Mouse (Mus musculus) kidney, embryonic 16.5 days (tissue): ENCODE measurements around the gene Kat14. TPM values are rescaled to one million over a fixed set of nuclear protein-coding genes. Genes with fewer than 3 reads are reported as not detected.

Experiments used
- ATAC-seq: fragments of 200-750 bp; cut with Nextera tagmentation; 2 replicates; pipeline ENCODE4 v1.8.0; 2017; ENCODE audit warnings: moderate TSS enrichment; ENCODE audit not compliant: low FRiP score, low TSS enrichment
- H3K27ac ChIP-seq: fragments of 300-500 bp; sonication (generic); 2 replicates; pipeline ENCODE4 v1.5.1; 2014; ENCODE audit warnings: low read length
- H3K27me3 ChIP-seq: fragments of 300-500 bp; sonication (generic); 2 replicates; pipeline ENCODE4 v1.6.1; 2014; ENCODE audit warnings: low read length, control low read depth, mixed read lengths; ENCODE audit not compliant: insufficient read depth
- H3K36me3 ChIP-seq: fragments of 300-500 bp; sonication (generic); 2 replicates; pipeline ENCODE4 v1.6.1; 2014; ENCODE audit warnings: low read length, control low read depth, mixed read lengths; ENCODE audit not compliant: insufficient read depth
- H3K4me1 ChIP-seq: fragments of 300-500 bp; sonication (generic); 2 replicates; pipeline ENCODE4 v1.6.1; 2014; ENCODE audit warnings: low read length, control low read depth, mixed read lengths; ENCODE audit not compliant: insufficient read depth
- H3K4me2 ChIP-seq: fragments of 300-500 bp; sonication (generic); replicated peaks from 2 replicates; pipeline ENCODE4 v1.6.1; 2014; ENCODE audit warnings: low read depth, low read length
- H3K4me3 ChIP-seq: fragments of 300-500 bp; sonication (generic); 2 replicates; pipeline ENCODE4 v1.5.1; 2014; ENCODE audit warnings: mild to moderate bottlenecking, low read length
- H3K9ac ChIP-seq: fragments of 300-500 bp; sonication (generic); replicated peaks from 2 replicates; pipeline ENCODE4 v1.6.1; 2014; ENCODE audit warnings: low read length
- H3K9me3 ChIP-seq: fragments of 300-500 bp; sonication (generic); 2 replicates; pipeline ENCODE4 v1.6.1; 2016; ENCODE audit warnings: low read length, control low read depth
- WGBS: fragments of 180-500 bp; shearing (Covaris S2); extraction: QIAGEN DNeasy Blood & Tissue Kit; methylation state at CpG from one replicate; pipeline ENCODE4 v1.1.7; 2014; 5-methylcytosine and 5-hydroxymethylcytosine counted together
- polyA plus RNA-seq: library from polyadenylated mRNA; unstranded; fragments of >200 nt; fragmentation: Nextera tagmentation; extraction: Ambion mirVana; gene quantifications from 2 replicates; pipeline ENCODE4 v1.2.1, GENCODE M21; 2015

Gene Kat14
- polyA plus RNA-seq: 52.5 and 57.0 TPM in 2 replicates

DNA sequence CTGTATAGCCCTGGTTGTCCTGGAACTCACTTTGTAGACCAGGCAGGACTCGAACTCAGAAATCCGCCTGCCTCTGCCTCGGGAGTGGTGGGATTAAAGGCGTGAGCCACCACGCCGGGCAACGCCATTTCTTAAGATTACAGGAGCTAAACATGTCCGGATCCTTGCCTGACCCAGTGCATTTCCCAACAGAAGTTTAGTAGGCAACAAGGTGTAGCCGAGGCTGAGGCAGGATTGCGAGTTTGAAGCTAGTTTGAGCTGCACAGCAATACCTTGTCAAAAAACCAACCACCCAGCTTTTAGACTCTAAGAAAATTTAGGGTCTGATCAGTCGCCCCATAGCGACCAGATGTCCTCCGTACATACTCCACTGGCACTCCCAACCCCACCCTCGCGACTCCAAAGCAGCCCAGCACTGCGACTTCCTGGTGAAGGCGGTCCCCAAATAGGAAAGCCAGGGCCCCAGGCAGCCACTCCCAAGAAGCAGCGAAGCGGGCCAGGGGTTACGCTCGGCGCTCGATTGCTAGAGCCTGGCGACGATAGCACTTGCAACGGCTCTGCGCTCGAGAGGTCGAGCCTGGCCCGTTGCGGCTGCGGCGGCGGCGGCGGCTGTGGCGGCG is at the start of gene Kat14, which contains the start of gene Pet117:
Kat14 (plus strand) TSS at position 584 of the 620 bp plus-strand sequence.
Pet117 (plus strand) TSS at position 597 of the 620 bp plus-strand sequence.
- Histone ChIP-seq H3K9ac (peak within 1 kb of the TSS; percentile 93), H3K4me3 (peak within 1 kb of the TSS; percentile 94), H3K36me3 (peaks cover 6% of the 10 kb centered on the region), H3K4me1 (peaks cover 20% of the 10 kb centered on the region), H3K27ac (peak within 1 kb of the TSS; percentile 97), H3K4me2 (peak within 1 kb of the TSS; percentile 80), H3K27me3 (no peaks in the 10 kb centered on the region), H3K9me3 (no peaks in the 10 kb centered on the region)
- peak; percentile 97 for ATAC-seq
- WGBS: 6% methylated on average over 35 of the region's 38 CpGs

DNA sequence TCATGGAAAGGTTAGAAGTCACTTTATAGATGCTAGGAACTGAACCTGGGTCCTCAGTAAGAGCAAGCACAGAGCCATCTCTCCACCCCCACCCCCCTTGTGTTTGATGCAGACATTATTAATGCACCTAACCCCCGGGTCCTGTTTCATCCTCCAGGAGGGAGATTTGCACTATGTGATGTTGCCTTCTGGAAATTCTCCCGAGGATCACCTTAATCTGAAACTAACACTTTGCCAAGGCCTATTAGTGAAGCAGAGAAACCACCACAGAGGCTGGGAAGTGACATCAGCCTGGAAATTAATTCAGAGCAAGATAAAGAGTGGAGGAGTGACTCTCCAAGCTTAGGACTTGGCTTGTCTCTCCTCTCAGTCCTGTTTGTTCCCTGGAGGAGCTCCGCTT is 44.6 kb upstream of the Kat14 start:
- H3K4me2 ChIP-seq: no peak overlapping the region
- H3K9me3 ChIP-seq: no peaks in the 10 kb centered on the region
- no peak for ATAC-seq
- 71% methylated on average over 3 of the region's 3 CpGs for WGBS
- H3K36me3 ChIP-seq: no peaks in the 10 kb centered on the region
- H3K27me3 ChIP-seq: peaks cover 15% of the 10 kb centered on the region
- H3K27ac ChIP-seq: no peak overlapping the region
- no peak overlapping the region for H3K4me3 ChIP-seq
- H3K4me1 ChIP-seq: peaks cover under 1% of the 10 kb centered on the region; the same call in 1 of the 2 replicates
- H3K9ac ChIP-seq: no peak overlapping the region

DNA sequence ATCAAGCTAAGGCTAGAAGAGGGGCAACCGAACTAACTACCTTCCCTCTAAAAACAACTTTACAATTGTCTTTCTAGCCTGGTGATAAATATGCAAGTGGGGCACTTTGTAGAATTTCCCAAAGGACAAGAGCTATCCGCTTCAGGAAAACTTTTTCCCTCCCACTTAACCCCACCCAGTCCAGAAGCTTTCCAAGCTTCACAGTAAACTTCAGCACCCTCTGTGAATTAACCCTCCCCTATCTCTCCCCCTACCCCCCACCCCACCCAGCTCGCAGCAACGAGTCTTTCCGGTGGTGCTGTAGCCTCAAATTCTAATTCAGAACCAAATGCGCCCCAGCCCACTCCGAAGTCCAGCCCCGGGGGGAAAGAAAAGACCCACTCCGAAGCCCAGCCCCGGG is 39.3 kb upstream of the Kat14 start:
- H3K27ac ChIP-seq: no peak overlapping the region
- H3K9me3 ChIP-seq: no peaks in the 10 kb centered on the region
- no peak overlapping the region for H3K9ac ChIP-seq
- no peaks in the 10 kb centered on the region for H3K36me3 ChIP-seq
- H3K4me3 ChIP-seq: peak overlapping the region; percentile 16; the same call in 1 of the 2 replicates
- 2% methylated on average over 9 of the region's 10 CpGs for WGBS
- H3K27me3 ChIP-seq: peaks cover 66% of the 10 kb centered on the region
- peak overlapping the region; percentile 99 for H3K4me2 ChIP-seq
- ATAC-seq: no peak
- peaks cover 39% of the 10 kb centered on the region for H3K4me1 ChIP-seq

DNA sequence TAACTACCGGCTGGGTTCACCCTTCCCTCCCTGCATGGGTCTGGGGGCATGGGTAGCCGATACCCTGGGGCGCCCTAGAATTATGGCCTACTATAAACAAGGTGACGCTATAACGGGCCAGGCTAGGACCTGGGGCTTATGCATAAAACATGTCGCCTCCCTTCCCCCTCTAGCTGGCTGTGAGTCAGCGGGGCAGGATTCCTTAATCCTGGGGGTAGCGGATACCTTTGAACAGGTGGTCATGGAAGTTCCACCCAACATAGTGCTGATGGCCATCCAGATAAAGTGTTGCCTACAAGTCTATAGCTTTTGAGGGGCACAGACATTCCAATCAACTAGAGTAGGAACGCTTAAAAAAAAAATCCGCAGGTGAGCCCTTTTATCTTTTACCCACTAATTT is 38.8 kb upstream of the Kat14 start:
- H3K9me3 ChIP-seq: no peaks in the 10 kb centered on the region
- H3K27ac ChIP-seq: no peak overlapping the region
- no peak for ATAC-seq
- H3K4me2 ChIP-seq: peak overlapping the region; percentile 99
- H3K9ac ChIP-seq: no peak overlapping the region
- no peaks in the 10 kb centered on the region for H3K36me3 ChIP-seq
- peaks cover 39% of the 10 kb centered on the region for H3K4me1 ChIP-seq
- 2% methylated on average over 10 of the region's 10 CpGs for WGBS
- H3K4me3 ChIP-seq: peak overlapping the region; percentile 59
- peaks cover 71% of the 10 kb centered on the region for H3K27me3 ChIP-seq

DNA sequence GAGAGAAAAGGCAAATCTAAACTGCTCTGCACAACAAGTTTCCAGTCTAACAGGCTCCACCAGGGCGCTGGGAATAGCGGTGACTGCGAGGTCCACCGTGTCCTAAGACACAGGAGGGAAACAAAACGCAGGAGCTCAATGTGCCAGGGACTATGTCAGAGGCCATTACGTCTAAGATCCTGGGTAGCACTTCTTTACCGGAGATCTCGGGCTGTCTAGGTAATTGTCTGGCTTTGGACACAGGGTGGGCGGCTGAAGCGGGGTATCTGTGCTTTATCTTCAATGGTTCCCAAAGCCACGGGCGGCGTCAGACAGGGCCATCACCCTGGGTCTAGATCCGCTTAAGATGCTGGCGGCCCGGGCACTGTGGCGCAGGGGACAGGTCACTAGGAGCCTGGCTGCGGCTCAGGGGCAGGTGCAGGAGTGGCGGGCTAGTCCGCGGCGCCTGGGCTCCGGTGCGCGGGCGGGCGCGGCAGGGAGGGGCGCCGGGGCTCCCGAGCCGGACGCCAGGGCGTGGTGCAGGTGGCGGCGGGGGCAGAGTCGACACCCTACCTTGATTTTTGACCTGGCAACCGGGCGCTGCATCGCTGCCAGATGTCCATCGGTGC is 38.3 kb upstream of the Kat14 start:
- WGBS: 1% methylated on average over 31 of the region's 41 CpGs
- peaks cover 39% of the 10 kb centered on the region for H3K4me1 ChIP-seq
- H3K27me3 ChIP-seq: peaks cover 75% of the 10 kb centered on the region
- H3K27ac ChIP-seq: no peak overlapping the region
- H3K4me2 ChIP-seq: peak overlapping the region; percentile 99
- H3K9me3 ChIP-seq: no peaks in the 10 kb centered on the region
- H3K4me3 ChIP-seq: peak overlapping the region; percentile 59
- no peaks in the 10 kb centered on the region for H3K36me3 ChIP-seq
- peak overlapping the region; percentile 57 for H3K9ac ChIP-seq
- ATAC-seq: peak; percentile 39; the same call in 1 of the 2 replicates

DNA sequence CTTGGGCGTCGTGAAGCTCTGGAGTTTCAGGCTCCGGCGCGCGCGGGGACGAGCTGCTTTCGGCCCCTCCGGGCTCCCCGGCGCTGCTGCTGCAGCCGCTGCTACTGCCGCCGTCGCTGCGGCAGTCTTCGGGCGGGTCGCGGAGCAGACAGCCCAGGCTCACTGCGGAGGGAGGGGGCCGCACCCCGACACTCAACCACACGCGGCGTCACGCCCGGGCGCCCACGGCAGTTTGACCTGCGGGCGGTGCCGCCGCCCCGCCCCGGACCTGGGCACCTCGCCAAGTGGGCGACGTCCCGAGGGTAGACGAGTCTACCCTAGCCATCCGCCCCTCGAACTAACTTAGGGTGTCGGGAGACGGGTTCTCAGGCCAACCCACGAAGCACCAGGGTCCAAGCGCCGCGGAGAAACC is 37.8 kb upstream of the Kat14 start:
- under 1% methylated on average over 44 of the region's 50 CpGs for WGBS
- H3K9me3 ChIP-seq: no peaks in the 10 kb centered on the region

DNA sequence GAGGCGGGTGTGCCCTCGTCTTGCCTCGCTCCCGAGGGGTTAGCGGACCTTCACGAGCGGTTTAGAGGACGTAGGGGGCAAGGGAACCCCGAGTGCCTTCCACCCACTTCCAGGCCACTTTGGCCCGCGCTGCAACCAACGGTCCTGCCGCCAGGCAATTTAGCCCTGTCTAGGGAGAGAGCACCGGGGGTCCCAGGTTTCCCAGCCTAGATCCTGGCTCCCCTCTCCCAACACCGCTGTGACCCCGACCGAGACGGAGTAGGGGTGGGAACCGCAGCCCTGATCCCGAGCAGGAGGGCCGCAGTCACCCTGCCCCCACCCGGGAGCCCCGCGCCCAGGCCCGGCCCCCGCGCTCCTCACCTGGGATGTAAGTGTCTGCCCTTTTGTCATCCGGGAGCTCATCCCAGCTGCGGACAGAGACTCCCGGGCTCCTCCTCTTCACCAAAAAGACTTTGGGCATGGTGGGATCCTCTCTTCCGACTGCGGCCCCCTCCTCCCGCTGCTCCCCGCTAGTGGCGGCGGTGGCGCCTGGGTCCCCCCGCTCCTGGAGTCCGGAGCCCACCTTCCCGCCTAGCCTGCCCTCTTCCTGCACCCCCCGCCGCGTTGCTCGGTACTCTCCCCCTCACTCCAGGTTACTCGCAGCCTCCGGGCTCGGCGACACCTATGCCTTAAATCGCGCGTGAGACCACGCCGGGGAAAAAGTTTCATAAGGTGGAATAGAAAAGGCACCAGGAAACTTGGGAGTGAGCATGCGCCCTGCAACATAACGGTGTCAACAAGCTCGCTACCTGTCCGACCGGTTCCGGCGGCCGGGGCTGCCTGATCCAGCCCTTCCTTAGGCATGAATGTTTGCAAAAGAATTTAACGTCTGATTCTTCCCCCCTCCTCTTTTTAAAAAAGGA is 37.1 kb upstream of the Kat14 start, which contains the start of gene Ovol2:
Ovol2 (minus strand) TSS at position 746 of the 902 bp plus-strand sequence.
- H3K27ac ChIP-seq: no peak within 1 kb of the TSS
- peaks cover 39% of the 10 kb centered on the region for H3K4me1 ChIP-seq
- peaks cover 75% of the 10 kb centered on the region for H3K27me3 ChIP-seq
- peak within 1 kb of the TSS; percentile 57 for H3K9ac ChIP-seq
- H3K4me2 ChIP-seq: peak within 1 kb of the TSS; percentile 99
- H3K9me3 ChIP-seq: no peaks in the 10 kb centered on the region
- peak within 1 kb of the TSS; percentile 59 for H3K4me3 ChIP-seq
- under 1% methylated on average over 60 of the region's 62 CpGs for WGBS
- no peaks in the 10 kb centered on the region for H3K36me3 ChIP-seq
- peak; percentile 57 for ATAC-seq

More for the DNA sequence above, 37.8 kb upstream of the Kat14 start:
- ATAC-seq: peak; percentile 50; the same call in 1 of the 2 replicates
- H3K36me3 ChIP-seq: no peaks in the 10 kb centered on the region
- peak overlapping the region; percentile 99 for H3K4me2 ChIP-seq
- peak overlapping the region; percentile 59 for H3K4me3 ChIP-seq
- H3K4me1 ChIP-seq: peaks cover 39% of the 10 kb centered on the region
- peaks cover 75% of the 10 kb centered on the region for H3K27me3 ChIP-seq
- H3K27ac ChIP-seq: no peak overlapping the region
- peak overlapping the region; percentile 57 for H3K9ac ChIP-seq

DNA sequence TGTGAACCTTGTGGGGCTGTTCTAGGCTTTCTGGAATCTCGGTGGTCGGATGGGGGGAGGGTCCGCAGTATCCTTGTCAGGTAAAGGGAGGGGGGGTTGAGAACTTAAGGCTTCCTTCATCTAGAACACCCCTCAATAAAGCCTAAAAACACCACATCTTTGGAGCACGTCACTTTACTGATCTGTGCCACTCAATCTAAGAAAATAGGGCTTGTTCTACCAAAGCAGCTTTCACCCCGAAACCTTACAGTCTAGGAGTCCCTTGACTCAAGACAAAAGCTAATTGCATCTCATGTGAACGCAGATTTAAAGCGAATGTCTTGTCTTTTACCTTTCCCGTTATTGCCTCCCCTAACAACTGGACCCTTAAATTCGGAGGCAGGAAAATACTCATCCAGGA is 36.3 kb upstream of the Kat14 start:
- H3K27me3 ChIP-seq: peaks cover 75% of the 10 kb centered on the region

DNA sequence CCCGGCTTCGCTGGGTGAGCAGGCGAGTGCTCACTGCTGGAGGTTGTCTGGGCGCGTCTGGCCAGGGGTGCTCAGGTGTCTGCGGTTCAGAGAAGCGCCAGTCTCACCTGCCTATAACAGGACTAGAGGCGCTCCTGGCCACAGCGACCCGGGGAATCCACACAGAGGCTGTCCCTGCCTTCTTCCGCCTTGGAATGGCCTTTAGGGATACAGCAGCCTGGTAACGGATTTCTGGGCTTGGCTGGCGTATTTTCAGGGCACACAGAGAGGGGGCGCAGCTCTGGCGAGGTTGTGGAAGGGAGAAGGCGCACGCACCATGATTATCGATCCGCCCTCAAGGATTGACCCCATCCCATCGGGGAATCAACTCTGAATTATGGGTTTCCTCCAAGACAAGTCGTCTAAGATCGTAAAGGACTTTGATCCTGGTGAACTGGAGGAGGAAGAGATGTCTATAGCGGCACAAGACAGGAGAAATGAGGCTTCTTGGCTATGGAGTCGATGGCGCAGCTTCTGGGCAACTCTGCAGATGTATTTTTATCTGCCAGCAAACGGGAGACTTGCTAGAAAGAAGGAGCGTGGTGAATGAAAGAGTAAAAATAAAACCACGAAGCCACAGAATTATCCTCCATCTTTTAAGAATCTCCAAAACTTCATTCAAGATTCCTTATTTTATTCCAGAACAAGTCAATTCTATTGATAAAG is 35.5 kb upstream of the Kat14 start:
- peaks cover 68% of the 10 kb centered on the region for H3K27me3 ChIP-seq

More for the DNA sequence above, 36.3 kb upstream of the Kat14 start:
- Histone ChIP-seq H3K9ac (no peak overlapping the region), H3K36me3 (no peaks in the 10 kb centered on the region), H3K4me2 (peak overlapping the region; percentile 99), H3K27ac (no peak overlapping the region), H3K4me3 (peak overlapping the region; percentile 59), H3K4me1 (peaks cover 39% of the 10 kb centered on the region), H3K9me3 (no peaks in the 10 kb centered on the region)
- 4% methylated on average over 9 of the region's 9 CpGs for WGBS
- no peak for ATAC-seq

More for the DNA sequence above, 35.5 kb upstream of the Kat14 start:
- Histone ChIP-seq H3K4me3 (peak overlapping the region; percentile 59), H3K4me2 (peak overlapping the region; percentile 99), H3K9me3 (no peaks in the 10 kb centered on the region), H3K4me1 (peaks cover 39% of the 10 kb centered on the region), H3K9ac (no peak overlapping the region), H3K36me3 (no peaks in the 10 kb centered on the region), H3K27ac (no peak overlapping the region)
- ATAC-seq: 0 out of 2 replicates have a peak, but pooled peaks have one; percentile 7
- 6% methylated on average over 28 of the region's 28 CpGs for WGBS
